Mouse (Mus musculus) MEL-GATA-1-ER (cell line): ENCODE data around the gene Cryba4.

Source experiments
- DNase-seq: peaks from one replicate; pipeline ENCODE4 v3.0.0-alpha.2; 2012; ENCODE audit warnings: low read depth; ENCODE audit errors: extremely low read depth

Gene Cryba4

GRCm38 (mm10) chr5:112286608-112286983, 34.3 kb upstream of the Cryba4 start:
- peak; percentile 49 for DNase-seq

- DNase-seq, result no peak
These were observed 33.3 kb upstream of the Cryba4 start for GRCm38 (mm10) chr5:112285548-112286085.

- no peak for DNase-seq
These were observed 31.9 kb upstream of the Cryba4 start for GRCm38 (mm10) chr5:112284203-112284582.

- DNase-seq, result peak; percentile 83
These were observed 31.4 kb upstream of the Cryba4 start for GRCm38 (mm10) chr5:112283543-112284202.

GRCm38 (mm10) chr5:112282780-112283482, 30.6 kb upstream of the Cryba4 start:
- DNase-seq, result peak; percentile 38

- DNase-seq, result no peak
These were observed 29.9 kb upstream of the Cryba4 start for GRCm38 (mm10) chr5:112282123-112282779.

- no peak for DNase-seq
These were observed 29.4 kb upstream of the Cryba4 start for GRCm38 (mm10) chr5:112281676-112282075.

GRCm38 (mm10) chr5:112280863-112281660, 28.7 kb upstream of the Cryba4 start:
- no peak for DNase-seq

GRCm38 (mm10) chr5:112280151-112280550, 27.8 kb upstream of the Cryba4 start:
- peak; percentile 80 for DNase-seq

- DNase-seq, result no peak
These were observed 27.1 kb upstream of the Cryba4 start for GRCm38 (mm10) chr5:112279181-112280021.

GRCm38 (mm10) chr5:112277906-112278470, 25.7 kb upstream of the Cryba4 start:
- no peak for DNase-seq

GRCm38 (mm10) chr5:112276907-112277348, 24.6 kb upstream of the Cryba4 start:
- DNase-seq, result no peak

- DNase-seq, result peak; percentile 86
These were observed 24.1 kb upstream of the Cryba4 start, which contains the start of gene Tpst2 for GRCm38 (mm10) chr5:112276267-112276873. Gene Tpst2 (plus strand): TSS chr5:112276691.

- no peak for DNase-seq
These were observed 22.9 kb upstream of the Cryba4 start for GRCm38 (mm10) chr5:112275021-112275804.

- DNase-seq, result no peak
These were observed 21.6 kb upstream of the Cryba4 start for GRCm38 (mm10) chr5:112273746-112274463.

- DNase-seq, result no peak
These were observed 20.6 kb upstream of the Cryba4 start for GRCm38 (mm10) chr5:112272934-112273333.

- no peak for DNase-seq
These were observed 18.6 kb upstream of the Cryba4 start for GRCm38 (mm10) chr5:112270764-112271541.
